Mouse (Mus musculus) heart, adult 2 months (tissue): ENCODE measurements at regions not wholly inside any gene's neighbourhood (a gene's known extent, or its start where the extent isn't known, plus 50 kb on each side); places are given as distances from the start of the nearest gene placed in this dataset.

ENCODE experiments used
- CTCF ChIP-seq: fragments of 200-600 bp; IDR thresholded peaks from 2 replicates; pipeline ENCODE4 v1.8.1; 2022; ENCODE audit warnings: antibody characterized with exemption, mild to moderate bottlenecking, moderate library complexity
- POLR2A ChIP-seq: fragments of 200-500 bp; IDR thresholded peaks from 2 replicates; pipeline ENCODE4 v1.6.1; 2011; ENCODE audit warnings: mild to moderate bottlenecking, low read depth, low read length, control low read depth; ENCODE audit not compliant: insufficient read depth

DNA sequence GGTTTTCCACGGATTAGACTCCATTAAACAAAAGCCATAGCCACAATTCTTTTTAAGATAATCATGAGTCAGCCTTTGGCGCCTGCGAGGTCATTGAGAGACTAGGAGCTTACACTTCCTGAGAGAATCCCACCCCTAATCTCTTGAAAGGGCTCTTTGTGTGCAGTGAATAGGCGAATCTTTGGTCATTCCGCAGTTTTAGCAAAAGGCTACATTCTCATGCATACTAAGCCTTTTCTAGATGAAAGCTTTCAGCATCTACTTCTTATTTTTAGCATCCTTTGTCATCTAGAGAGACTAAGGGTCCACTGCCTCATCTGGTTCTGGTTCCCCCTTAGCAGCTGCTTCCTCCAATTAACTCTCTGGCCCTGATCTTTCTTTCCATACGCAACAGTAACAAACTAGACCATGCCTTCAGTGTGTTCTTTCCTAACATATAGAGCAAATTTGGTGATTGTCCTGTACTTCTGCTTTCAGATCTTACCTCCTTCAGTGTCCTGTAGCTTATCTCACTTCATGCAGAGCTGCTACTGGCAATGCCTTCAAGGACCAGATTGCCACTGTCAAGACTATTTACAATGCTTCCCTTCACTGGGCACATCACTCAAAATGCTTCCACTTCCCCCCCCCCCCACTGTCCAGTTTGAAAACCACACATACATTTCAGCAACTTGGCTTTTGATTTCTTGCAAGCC lies 516.4 kb downstream of the Tns3 start:
- TF ChIP-seq POLR2A (no peak), CTCF (no peak)
